Mouse (Mus musculus) lung, embryonic 15.5 days (tissue): Measurements from ENCODE around the gene Il1rl2. TPM values are rescaled to one million over a fixed set of nuclear protein-coding genes. Genes with fewer than 3 reads are reported as not detected.
A peak's percentile ranks its signal among the peaks of the same experiment; 100 is the strongest.
"Not testable (repeated sequence)": the region's sequence is repeated elsewhere in the genome, so short reads cannot be mapped to it uniquely, and the experiment has no call there.

ENCODE experiments used
- ATAC-seq: fragments of 200-750 bp; cut with Nextera tagmentation; 2 replicates; pipeline ENCODE4 v1.8.0; 2017; ENCODE audit warnings: moderate number of reproducible peaks, borderline replicate concordance; ENCODE audit not compliant: low FRiP score, low TSS enrichment; ENCODE audit errors: extremely low read depth
- H3K27ac ChIP-seq: fragments of 300-500 bp; sonication (generic); 2 replicates; pipeline ENCODE4 v1.5.1; 2015; ENCODE audit warnings: moderate library complexity, mild to moderate bottlenecking, inconsistent platforms
- H3K27me3 ChIP-seq: fragments of 300-500 bp; sonication (generic); 2 replicates; pipeline ENCODE4 v1.6.1; 2015; ENCODE audit warnings: inconsistent platforms
- H3K36me3 ChIP-seq: fragments of 300-500 bp; sonication (generic); 2 replicates; pipeline ENCODE4 v1.6.1; 2015; ENCODE audit warnings: inconsistent platforms
- H3K4me1 ChIP-seq: fragments of 300-500 bp; sonication (generic); 2 replicates; pipeline ENCODE4 v1.6.1; 2015; ENCODE audit warnings: inconsistent platforms
- H3K4me2 ChIP-seq: fragments of 300-500 bp; sonication (generic); 2 replicates; pipeline ENCODE4 v1.6.1; 2015; ENCODE audit warnings: inconsistent platforms, mild to moderate bottlenecking, moderate library complexity
- H3K4me3 ChIP-seq: fragments of 300-500 bp; sonication (generic); 2 replicates; pipeline ENCODE4 v1.5.1; 2015; ENCODE audit warnings: mild to moderate bottlenecking, inconsistent platforms
- H3K9ac ChIP-seq: fragments of 300-500 bp; sonication (generic); 2 replicates; pipeline ENCODE4 v1.6.1; 2015; ENCODE audit warnings: inconsistent platforms
- H3K9me3 ChIP-seq: fragments of 300-500 bp; sonication (generic); 2 replicates; pipeline ENCODE4 v1.6.1; 2016; ENCODE audit warnings: inconsistent platforms
- WGBS: fragments of 180-500 bp; shearing (Covaris S2); methylation state at CpG from one replicate; pipeline ENCODE4 v1.1.7; 2015; 5-methylcytosine and 5-hydroxymethylcytosine counted together
- polyA plus RNA-seq: library from polyadenylated mRNA; unstranded; fragments of >200 nt; fragmentation: Nextera tagmentation; extraction: Ambion mirVana; gene quantifications from 2 replicates; pipeline ENCODE4 v1.2.1, GENCODE M21; 2015

Gene Il1rl2
- polyA plus RNA-seq, 1 experiment from 2014 or later: 13.0 TPM

- Histone ChIP-seq H3K27ac (no peak overlapping the region), H3K4me1 (no peaks in the 10 kb centered on the region), H3K9ac (no peak overlapping the region), H3K4me3 (no peak overlapping the region), H3K36me3 (peaks cover 3% of the 10 kb centered on the region; the same call in 1 of the 2 replicates), H3K9me3 (no peaks in the 10 kb centered on the region), H3K27me3 (no peaks in the 10 kb centered on the region), H3K4me2 (no peak overlapping the region)
- ATAC-seq: no peak
- 62% methylated on average over 9 of the region's 9 CpGs for WGBS
These were observed 29.6 kb upstream of the Il1rl2 start for GRCm38 (mm10) chr1:40294824-40295223.

GRCm38 (mm10) chr1:40298053-40298452 lies 26.4 kb upstream of the Il1rl2 start:
- ATAC-seq: no peak
- no peak overlapping the region for H3K27ac ChIP-seq
- no peaks in the 10 kb centered on the region for H3K27me3 ChIP-seq
- H3K4me1 ChIP-seq: no peaks in the 10 kb centered on the region
- H3K4me3 ChIP-seq: no peak overlapping the region
- 77% methylated on average over 2 of the region's 2 CpGs for WGBS
- H3K9me3 ChIP-seq: no peaks in the 10 kb centered on the region
- H3K9ac ChIP-seq: no peak overlapping the region
- H3K4me2 ChIP-seq: no peak overlapping the region
- H3K36me3 ChIP-seq: peaks cover 3% of the 10 kb centered on the region; the same call in 1 of the 2 replicates

GRCm38 (mm10) chr1:40303179-40303866 lies 21.1 kb upstream of the Il1rl2 start:
- Histone ChIP-seq H3K9ac (no peak overlapping the region), H3K36me3 (no peaks in the 10 kb centered on the region), H3K27ac (no peak overlapping the region), H3K4me3 (no peak overlapping the region), H3K4me2 (no peak overlapping the region), H3K27me3 (no peaks in the 10 kb centered on the region), H3K4me1 (no peaks in the 10 kb centered on the region), H3K9me3 (no peaks in the 10 kb centered on the region)
- ATAC-seq: no peak
- 72% methylated on average over 7 of the region's 7 CpGs for WGBS

- not testable (repeated sequence) for H3K4me1 ChIP-seq, ATAC-seq, H3K36me3 ChIP-seq, H3K4me2 ChIP-seq, H3K9ac ChIP-seq, H3K4me3 ChIP-seq, H3K27me3 ChIP-seq, H3K9me3 ChIP-seq, H3K27ac ChIP-seq
- WGBS: 74% methylated on average over 4 of the region's 4 CpGs
These were observed 20.1 kb upstream of the Il1rl2 start for GRCm38 (mm10) chr1:40304321-40304720.

GRCm38 (mm10) chr1:40306111-40306510 lies 18.3 kb upstream of the Il1rl2 start:
- Histone ChIP-seq H3K9ac (no peak overlapping the region), H3K4me2 (no peak overlapping the region), H3K27me3 (no peaks in the 10 kb centered on the region), H3K4me1 (no peaks in the 10 kb centered on the region), H3K27ac (no peak overlapping the region), H3K4me3 (no peak overlapping the region), H3K9me3 (no peaks in the 10 kb centered on the region), H3K36me3 (no peaks in the 10 kb centered on the region)
- WGBS: 80% methylated on average over 2 of the region's 2 CpGs
- ATAC-seq: no peak

GRCm38 (mm10) chr1:40311123-40311522 lies 13.3 kb upstream of the Il1rl2 start:
- no peak overlapping the region for H3K27ac ChIP-seq
- no peaks in the 10 kb centered on the region for H3K4me1 ChIP-seq
- H3K36me3 ChIP-seq: peaks cover 4% of the 10 kb centered on the region; the same call in 1 of the 2 replicates
- no peak for ATAC-seq
- H3K9me3 ChIP-seq: no peaks in the 10 kb centered on the region
- H3K4me3 ChIP-seq: no peak overlapping the region
- no peak overlapping the region for H3K9ac ChIP-seq
- no peak overlapping the region for H3K4me2 ChIP-seq
- H3K27me3 ChIP-seq: no peaks in the 10 kb centered on the region
- 77% methylated on average over 3 of the region's 3 CpGs for WGBS

GRCm38 (mm10) chr1:40311625-40312024 lies 12.8 kb upstream of the Il1rl2 start:
- no peak overlapping the region for H3K27ac ChIP-seq
- no peak overlapping the region for H3K4me3 ChIP-seq
- no peaks in the 10 kb centered on the region for H3K4me1 ChIP-seq
- H3K9ac ChIP-seq: no peak overlapping the region
- H3K36me3 ChIP-seq: peaks cover 4% of the 10 kb centered on the region; the same call in 1 of the 2 replicates
- H3K27me3 ChIP-seq: no peaks in the 10 kb centered on the region
- no peak for ATAC-seq
- H3K4me2 ChIP-seq: no peak overlapping the region
- WGBS: 71% methylated on average over 2 of the region's 2 CpGs
- H3K9me3 ChIP-seq: no peaks in the 10 kb centered on the region

- H3K9me3 ChIP-seq: no peaks in the 10 kb centered on the region
- H3K4me2 ChIP-seq: no peak overlapping the region
- 77% methylated on average over 12 of the region's 12 CpGs for WGBS
- H3K9ac ChIP-seq: no peak overlapping the region
- ATAC-seq: no peak
- no peak overlapping the region for H3K4me3 ChIP-seq
- H3K36me3 ChIP-seq: peaks cover 4% of the 10 kb centered on the region; the same call in 1 of the 2 replicates
- H3K4me1 ChIP-seq: no peaks in the 10 kb centered on the region
- no peak overlapping the region for H3K27ac ChIP-seq
- H3K27me3 ChIP-seq: no peaks in the 10 kb centered on the region
These were observed 10.4 kb upstream of the Il1rl2 start for GRCm38 (mm10) chr1:40314016-40314415.

- Histone ChIP-seq H3K9ac (no peak overlapping the region), H3K4me3 (no peak overlapping the region), H3K4me1 (no peaks in the 10 kb centered on the region), H3K36me3 (peaks cover 4% of the 10 kb centered on the region; the same call in 1 of the 2 replicates), H3K4me2 (no peak overlapping the region), H3K9me3 (no peaks in the 10 kb centered on the region), H3K27ac (no peak overlapping the region), H3K27me3 (no peaks in the 10 kb centered on the region)
- ATAC-seq: no peak
- WGBS: 77% methylated on average over 8 of the region's 8 CpGs
These were observed 6.8 kb upstream of the Il1rl2 start for GRCm38 (mm10) chr1:40317657-40318056.

- no peak overlapping the region for H3K9ac ChIP-seq
- no peaks in the 10 kb centered on the region for H3K9me3 ChIP-seq
- peaks cover 17% of the 10 kb centered on the region for H3K4me1 ChIP-seq
- H3K27me3 ChIP-seq: peaks cover 3% of the 10 kb centered on the region; the same call in 1 of the 2 replicates
- no peak for ATAC-seq
- H3K27ac ChIP-seq: no peak overlapping the region
- H3K4me3 ChIP-seq: no peak overlapping the region
- H3K36me3 ChIP-seq: no peaks in the 10 kb centered on the region
- 74% methylated on average over 6 of the region's 6 CpGs for WGBS
- no peak overlapping the region for H3K4me2 ChIP-seq
These were observed 2.6 kb upstream of the Il1rl2 start for GRCm38 (mm10) chr1:40321824-40322223.

- Histone ChIP-seq H3K4me3 (no peak overlapping the region), H3K4me2 (no peak overlapping the region), H3K9me3 (no peaks in the 10 kb centered on the region), H3K9ac (no peak overlapping the region), H3K36me3 (no peaks in the 10 kb centered on the region), H3K4me1 (peaks cover 17% of the 10 kb centered on the region), H3K27ac (no peak overlapping the region), H3K27me3 (peaks cover 3% of the 10 kb centered on the region; the same call in 1 of the 2 replicates)
- no peak for ATAC-seq
- 84% methylated on average over 3 of the region's 3 CpGs for WGBS
These were observed 1.9 kb upstream of the Il1rl2 start for GRCm38 (mm10) chr1:40322543-40322942.

- Histone ChIP-seq H3K9ac (peak overlapping the region; percentile 46), H3K4me3 (peak overlapping the region; percentile 50), H3K27me3 (peaks cover 3% of the 10 kb centered on the region; the same call in 1 of the 2 replicates), H3K27ac (peak overlapping the region; percentile 29; the same call in 1 of the 2 replicates), H3K4me1 (peaks cover 17% of the 10 kb centered on the region), H3K4me2 (peak overlapping the region; percentile 92), H3K9me3 (no peaks in the 10 kb centered on the region), H3K36me3 (no peaks in the 10 kb centered on the region)
- 0 out of 2 replicates have a peak, but pooled peaks have one; percentile 11 for ATAC-seq
- 2% methylated on average over 22 of the region's 22 CpGs for WGBS
These were observed 719 bp downstream of the Il1rl2 start for GRCm38 (mm10) chr1:40324955-40325702.
